Mouse (Mus musculus) intestine, embryonic 16.5 days (tissue): ENCODE measurements at regions not wholly inside any gene's neighbourhood (a gene's known extent, or its start where the extent isn't known, plus 50 kb on each side); places are given as distances from the start of the nearest gene placed in this dataset.

ENCODE experiments used
- ATAC-seq: fragments of 200-750 bp; cut with Nextera tagmentation; 2 replicates; pipeline ENCODE4 v1.8.0; 2017; ENCODE audit warnings: moderate TSS enrichment, moderate library complexity
- H3K27ac ChIP-seq: fragments of 300-500 bp; sonication (generic); 2 replicates; pipeline ENCODE4 v1.5.1; 2014; ENCODE audit warnings: mild to moderate bottlenecking, low read length
- H3K27me3 ChIP-seq: fragments of 300-500 bp; sonication (generic); replicated peaks from 2 replicates; pipeline ENCODE4 v1.6.1; 2014; ENCODE audit warnings: low read length, control low read depth, mixed read lengths; ENCODE audit not compliant: control insufficient read depth, insufficient read depth
- H3K36me3 ChIP-seq: fragments of 300-500 bp; sonication (generic); 2 replicates; pipeline ENCODE4 v1.6.1; 2014; ENCODE audit warnings: low read length, control low read depth; ENCODE audit not compliant: control insufficient read depth, insufficient read depth
- H3K4me1 ChIP-seq: fragments of 300-500 bp; sonication (generic); 2 replicates; pipeline ENCODE4 v1.6.1; 2014; ENCODE audit warnings: low read length, control low read depth, mixed read lengths; ENCODE audit not compliant: control insufficient read depth, insufficient read depth
- H3K4me2 ChIP-seq: fragments of 300-500 bp; sonication (generic); 2 replicates; pipeline ENCODE4 v1.6.1; 2014; ENCODE audit warnings: low read depth, low read length, control low read depth
- H3K4me3 ChIP-seq: fragments of 300-500 bp; sonication (generic); 2 replicates; pipeline ENCODE4 v1.5.1; 2014; ENCODE audit warnings: mild to moderate bottlenecking, low read length
- H3K9ac ChIP-seq: fragments of 300-500 bp; sonication (generic); 2 replicates; pipeline ENCODE4 v1.6.1; 2014; ENCODE audit warnings: low read depth, low read length
- H3K9me3 ChIP-seq: fragments of 300-500 bp; sonication (generic); 2 replicates; pipeline ENCODE4 v1.6.1; 2016; ENCODE audit warnings: low read length, control low read depth; ENCODE audit not compliant: control insufficient read depth
- WGBS: fragments of 180-500 bp; shearing (Covaris S2); extraction: QIAGEN DNeasy Blood & Tissue Kit; methylation state at CpG from one replicate; pipeline ENCODE4 v1.1.7; 2014; 5-methylcytosine and 5-hydroxymethylcytosine counted together

GRCm38 (mm10) chrX:12936406-12937172, 134.7 kb upstream of the Usp9x start:
- H3K27me3 ChIP-seq: no peaks in the 10 kb centered on the region
- H3K4me3 ChIP-seq: peak overlapping the region; percentile 51
- H3K27ac ChIP-seq: no peak overlapping the region
- H3K36me3 ChIP-seq: no peaks in the 10 kb centered on the region
- WGBS: 16% methylated on average over 35 of the region's 43 CpGs
- ATAC-seq: peak; percentile 87
- no peaks in the 10 kb centered on the region for H3K9me3 ChIP-seq
- peak overlapping the region; percentile 64 for H3K9ac ChIP-seq
- peak overlapping the region; percentile 61 for H3K4me2 ChIP-seq
- no peaks in the 10 kb centered on the region for H3K4me1 ChIP-seq

- WGBS: 86% methylated on average over 4 of the region's 4 CpGs
- H3K4me1 ChIP-seq: no peaks in the 10 kb centered on the region
- ATAC-seq: no peak
- no peak overlapping the region for H3K9ac ChIP-seq
- H3K27me3 ChIP-seq: no peaks in the 10 kb centered on the region
- H3K4me2 ChIP-seq: no peak overlapping the region
- no peaks in the 10 kb centered on the region for H3K9me3 ChIP-seq
- H3K36me3 ChIP-seq: no peaks in the 10 kb centered on the region
- no peak overlapping the region for H3K27ac ChIP-seq
- H3K4me3 ChIP-seq: no peak overlapping the region
Observed at GRCm38 (mm10) chrX:12933294-12933807, 137.9 kb upstream of the Usp9x start.

- no peak overlapping the region for H3K4me2 ChIP-seq
- H3K4me3 ChIP-seq: no peak overlapping the region
- no peak for ATAC-seq
- H3K27ac ChIP-seq: no peak overlapping the region
- H3K27me3 ChIP-seq: no peaks in the 10 kb centered on the region
- no peak overlapping the region for H3K9ac ChIP-seq
- no peaks in the 10 kb centered on the region for H3K36me3 ChIP-seq
- no peaks in the 10 kb centered on the region for H3K4me1 ChIP-seq
- H3K9me3 ChIP-seq: no peaks in the 10 kb centered on the region
- WGBS: 59% methylated on average over 2 of the region's 2 CpGs
Observed at GRCm38 (mm10) chrX:12930242-12930641, 141.1 kb upstream of the Usp9x start.

GRCm38 (mm10) chrX:12927797-12928589, 143.3 kb upstream of the Usp9x start:
- H3K4me1 ChIP-seq: no peaks in the 10 kb centered on the region
- no peak overlapping the region for H3K27ac ChIP-seq
- H3K4me3 ChIP-seq: no peak overlapping the region
- no peak for ATAC-seq
- H3K36me3 ChIP-seq: no peaks in the 10 kb centered on the region
- WGBS: 56% methylated on average over 11 of the region's 11 CpGs
- H3K9me3 ChIP-seq: no peaks in the 10 kb centered on the region
- no peak overlapping the region for H3K9ac ChIP-seq
- H3K4me2 ChIP-seq: no peak overlapping the region
- H3K27me3 ChIP-seq: no peaks in the 10 kb centered on the region

GRCm38 (mm10) chrX:12924705-12925644, 146.3 kb upstream of the Usp9x start:
- Histone ChIP-seq H3K36me3 (no peaks in the 10 kb centered on the region), H3K9ac (no peak overlapping the region), H3K4me1 (no peaks in the 10 kb centered on the region), H3K27ac (no peak overlapping the region), H3K4me2 (no peak overlapping the region), H3K9me3 (no peaks in the 10 kb centered on the region), H3K27me3 (no peaks in the 10 kb centered on the region), H3K4me3 (no peak overlapping the region)
- peak; percentile 50 for ATAC-seq
- WGBS: 76% methylated on average over 10 of the region's 10 CpGs

GRCm38 (mm10) chrX:12919576-12919975, 151.7 kb upstream of the Usp9x start:
- H3K4me3 ChIP-seq: no peak overlapping the region
- no peak for ATAC-seq
- H3K27me3 ChIP-seq: no peaks in the 10 kb centered on the region
- H3K4me2 ChIP-seq: no peak overlapping the region
- no peaks in the 10 kb centered on the region for H3K4me1 ChIP-seq
- H3K27ac ChIP-seq: no peak overlapping the region
- 18% methylated on average over 3 of the region's 3 CpGs for WGBS
- H3K36me3 ChIP-seq: no peaks in the 10 kb centered on the region
- no peak overlapping the region for H3K9ac ChIP-seq
- H3K9me3 ChIP-seq: 0 out of 2 replicates have a peak, but pooled peaks cover 3% of the 10 kb centered on the region

GRCm38 (mm10) chrX:12917105-12917504, 154.2 kb upstream of the Usp9x start:
- no peaks in the 10 kb centered on the region for H3K4me1 ChIP-seq
- H3K9me3 ChIP-seq: 0 out of 2 replicates have a peak, but pooled peaks cover 3% of the 10 kb centered on the region
- no peaks in the 10 kb centered on the region for H3K27me3 ChIP-seq
- no peaks in the 10 kb centered on the region for H3K36me3 ChIP-seq
- H3K27ac ChIP-seq: no peak overlapping the region
- H3K4me3 ChIP-seq: peak overlapping the region; percentile 14; the same call in 1 of the 2 replicates
- ATAC-seq: peak; percentile 74
- H3K9ac ChIP-seq: 0 out of 2 replicates have a peak overlapping the region, but pooled peaks have one; percentile 1
- peak overlapping the region; percentile 30 for H3K4me2 ChIP-seq
- WGBS: 26% methylated on average over 13 of the region's 13 CpGs

GRCm38 (mm10) chrX:12916684-12917083, 154.6 kb upstream of the Usp9x start:
- Histone ChIP-seq H3K36me3 (no peaks in the 10 kb centered on the region), H3K4me2 (peak overlapping the region; percentile 30), H3K27ac (no peak overlapping the region), H3K9me3 (0 out of 2 replicates have a peak, but pooled peaks cover 3% of the 10 kb centered on the region), H3K4me3 (peak overlapping the region; percentile 14; the same call in 1 of the 2 replicates), H3K9ac (0 out of 2 replicates have a peak overlapping the region, but pooled peaks have one; percentile 1), H3K27me3 (no peaks in the 10 kb centered on the region), H3K4me1 (no peaks in the 10 kb centered on the region)
- 35% methylated on average over 11 of the region's 11 CpGs for WGBS
- no peak; the same call in 1 of the 2 replicates for ATAC-seq
